Mouse (Mus musculus): ENCODE results near the gene 1700012B09Rik.

The 1700012B09Rik gene

GRCm38 (mm10) chr9:14730941-14731541 is 39.8 kb downstream of the 1700012B09Rik start:
- no peak for DNase-seq (ENCODE audit: low spot score in 2 of 2)

GRCm38 (mm10) chr9:14728365-14728764 is 42.5 kb downstream of the 1700012B09Rik start:
- no peak for DNase-seq (ENCODE audit: low spot score in 2 of 2)

- no peak for DNase-seq (ENCODE audit: low spot score in 2 of 2)
These were observed 44.2 kb downstream of the 1700012B09Rik start for GRCm38 (mm10) chr9:14726629-14727028.

GRCm38 (mm10) chr9:14726005-14726404 is 44.8 kb downstream of the 1700012B09Rik start:
- no peak for DNase-seq (ENCODE audit: low spot score in 2 of 2)

- DNase-seq (ENCODE audit: low spot score in 2 of 2), result no peak
These were observed 45.9 kb downstream of the 1700012B09Rik start for GRCm38 (mm10) chr9:14724755-14725420.

GRCm38 (mm10) chr9:14721610-14722009 is 49.2 kb downstream of the 1700012B09Rik start:
- DNase-seq (ENCODE audit: low spot score in 2 of 2), result no peak

- DNase-seq (ENCODE audit: low spot score in 2 of 2), result no peak
These were observed 50.4 kb downstream of the 1700012B09Rik start for GRCm38 (mm10) chr9:14720384-14720783.

- DNase-seq (ENCODE audit: low spot score in 2 of 2), result no peak
These were observed 52.5 kb downstream of the 1700012B09Rik start for GRCm38 (mm10) chr9:14718332-14718691.

- no peak for DNase-seq (ENCODE audit: low spot score in 2 of 2)
These were observed 53.0 kb downstream of the 1700012B09Rik start for GRCm38 (mm10) chr9:14717689-14718331.

GRCm38 (mm10) chr9:14715258-14715657 is 55.6 kb downstream of the 1700012B09Rik start:
- DNase-seq (ENCODE audit: low spot score in 2 of 2), result no peak

GRCm38 (mm10) chr9:14710910-14711309 is 59.9 kb downstream of the 1700012B09Rik start:
- DNase-seq (ENCODE audit: low spot score in 2 of 2), result no peak
